Mouse (Mus musculus) hindbrain, embryonic 14.5 days (tissue): ENCODE measurements around the gene Alpk1. TPM values are rescaled to one million over a fixed set of nuclear protein-coding genes. Genes with fewer than 3 reads are reported as not detected.
"Not testable (repeated sequence)": the region's sequence is repeated elsewhere in the genome, so short reads cannot be mapped to it uniquely, and the experiment has no call there.

Experiments used
- ATAC-seq: fragments of 200-750 bp; cut with Nextera tagmentation; 2 replicates; pipeline ENCODE4 v1.8.0; 2017; ENCODE audit warnings: moderate number of reproducible peaks, mild to moderate bottlenecking, moderate TSS enrichment, moderate library complexity; ENCODE audit not compliant: low FRiP score
- DNase-seq: peaks from one replicate; pipeline ENCODE4 v3.0.0-alpha.2; 2015; ENCODE audit warnings: low spot score
- H3K27ac ChIP-seq: fragments of 300-500 bp; sonication (generic); 2 replicates; pipeline ENCODE4 v1.5.1; 2014; ENCODE audit warnings: mild to moderate bottlenecking, moderate library complexity
- H3K27me3 ChIP-seq: fragments of 300-500 bp; sonication (generic); 2 replicates; pipeline ENCODE4 v1.6.1; 2014; ENCODE audit warnings: mild to moderate bottlenecking, low read length, mixed read lengths; ENCODE audit not compliant: control insufficient read depth, insufficient read depth
- H3K36me3 ChIP-seq: fragments of 300-500 bp; sonication (generic); replicated peaks from 2 replicates; pipeline ENCODE4 v1.6.1; 2014; ENCODE audit not compliant: control insufficient read depth, insufficient read depth
- H3K4me1 ChIP-seq: fragments of 300-500 bp; sonication (generic); replicated peaks from 2 replicates; pipeline ENCODE4 v1.6.1; 2014; ENCODE audit warnings: antibody characterized with exemption, low read length, mixed read lengths; ENCODE audit not compliant: control insufficient read depth, insufficient read depth
- H3K4me2 ChIP-seq: fragments of 300-500 bp; sonication (generic); replicated peaks from 2 replicates; pipeline ENCODE4 v1.6.1; 2014; ENCODE audit warnings: mild to moderate bottlenecking, moderate library complexity
- H3K4me3 ChIP-seq: fragments of 300-500 bp; sonication (generic); replicated peaks from 2 replicates; pipeline ENCODE4 v1.5.1; 2014; ENCODE audit warnings: mild to moderate bottlenecking, low read length
- H3K9ac ChIP-seq: fragments of 300-500 bp; sonication (generic); 2 replicates; pipeline ENCODE4 v1.6.1; 2014
- H3K9me3 ChIP-seq: fragments of 300-500 bp; sonication (generic); 2 replicates; pipeline ENCODE4 v1.6.1; 2016; ENCODE audit warnings: low read length; ENCODE audit not compliant: control insufficient read depth
- WGBS: fragments of 180-500 bp; shearing (Covaris S2); extraction: QIAGEN DNeasy Blood & Tissue Kit; methylation state at CpG from one replicate; pipeline ENCODE4 v1.1.7; 2014; 5-methylcytosine and 5-hydroxymethylcytosine counted together
- polyA plus RNA-seq: library from polyadenylated mRNA; unstranded; fragments of >200 nt; fragmentation: Nextera tagmentation; extraction: Ambion mirVana; gene quantifications from 2 replicates; pipeline ENCODE4 v1.2.1, GENCODE M21; 2014

Gene Alpk1
- polyA plus RNA-seq, 1 experiment from 2014 or later, result 0.91 TPM

DNA sequence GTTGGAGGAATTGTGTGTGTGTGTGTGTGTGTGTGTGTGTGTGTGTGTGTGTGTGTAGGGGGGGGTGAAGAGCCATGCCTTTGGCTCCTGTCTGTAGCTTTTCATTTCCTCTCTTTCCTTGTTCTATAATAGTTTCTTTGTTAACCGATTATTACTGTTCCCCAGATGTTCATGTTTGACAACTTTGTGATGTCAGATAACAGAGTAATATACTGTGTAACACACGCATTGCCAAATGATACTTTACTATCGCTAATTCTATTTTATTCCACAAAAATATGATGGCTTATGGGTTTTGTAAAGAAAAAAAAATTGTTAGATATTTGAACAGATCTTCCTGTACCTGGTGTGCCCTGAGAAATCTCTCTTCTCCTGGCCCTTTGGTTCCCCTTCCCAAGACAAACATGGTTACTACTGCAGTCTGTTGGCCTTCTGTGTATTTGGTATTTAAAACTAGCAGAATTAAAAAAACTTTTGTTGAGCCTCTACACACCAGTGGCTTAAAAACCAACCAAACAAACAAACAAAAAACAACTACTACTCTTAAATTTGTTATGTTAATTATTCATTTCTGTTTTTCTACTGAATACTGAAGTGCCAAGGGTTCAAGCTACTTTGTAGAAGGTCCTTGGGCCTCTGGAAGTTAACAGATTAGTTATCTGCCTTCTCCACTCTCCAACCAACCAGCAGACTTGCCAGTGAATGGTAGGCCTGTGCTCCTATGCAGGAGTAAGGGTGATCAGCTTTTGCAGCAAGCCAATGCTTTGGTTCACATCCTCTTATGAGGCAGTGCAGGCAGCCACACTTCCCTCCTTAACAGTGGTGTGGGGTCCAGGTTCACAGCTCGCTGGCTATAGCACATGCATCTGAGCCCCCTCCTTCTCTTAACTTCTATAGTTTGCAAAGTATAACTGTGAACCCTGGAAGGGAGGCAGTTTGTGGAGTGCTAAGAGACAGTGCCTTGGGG lies 11.6 kb upstream of the Alpk1 start:
- H3K4me2 ChIP-seq, result no peak overlapping the region

DNA sequence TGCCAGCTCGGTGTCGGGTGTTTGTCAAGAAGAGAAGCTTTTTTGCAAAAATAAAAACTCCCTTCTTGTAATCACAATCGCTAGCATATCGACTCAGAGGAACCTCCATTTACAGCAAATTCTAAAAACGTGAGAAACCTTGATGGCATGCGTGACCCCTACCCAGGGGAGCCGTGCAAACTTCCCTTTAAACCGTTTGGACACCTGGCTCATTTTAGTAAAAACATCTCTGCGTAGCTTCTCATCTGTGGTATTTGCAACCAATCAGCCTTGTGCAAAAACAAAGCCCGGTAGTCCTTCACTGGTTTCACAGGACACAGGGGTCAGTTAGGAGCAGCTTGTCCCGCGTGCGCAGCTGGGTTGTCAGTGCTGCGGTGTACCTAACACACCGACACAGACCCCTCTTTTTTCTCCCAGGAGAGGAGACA lies 10.7 kb upstream of the Alpk1 start:
- H3K27ac ChIP-seq, result no peak overlapping the region
- ATAC-seq, result no peak
- peak overlapping the region; percentile 97 for H3K4me2 ChIP-seq
- H3K36me3 ChIP-seq, result no peaks in the 10 kb centered on the region
- peaks cover 42% of the 10 kb centered on the region for H3K27me3 ChIP-seq
- peak overlapping the region; percentile 51 for H3K4me3 ChIP-seq
- peak overlapping the region; percentile 59 for H3K9ac ChIP-seq
- no peak for DNase-seq
- WGBS, result under 1% methylated on average over 15 of the region's 15 CpGs
- peaks cover 8% of the 10 kb centered on the region for H3K4me1 ChIP-seq
- no peaks in the 10 kb centered on the region for H3K9me3 ChIP-seq

More for the DNA sequence above, 11.6 kb upstream of the Alpk1 start:
- no peaks in the 10 kb centered on the region for H3K36me3 ChIP-seq
- H3K27ac ChIP-seq, result no peak overlapping the region
- no peaks in the 10 kb centered on the region for H3K9me3 ChIP-seq
- ATAC-seq, result no peak
- WGBS, result 63% methylated on average over 4 of the region's 4 CpGs
- DNase-seq, result no peak
- peaks cover 39% of the 10 kb centered on the region for H3K27me3 ChIP-seq
- H3K9ac ChIP-seq, result no peak overlapping the region
- H3K4me3 ChIP-seq, result no peak overlapping the region
- H3K4me1 ChIP-seq, result peaks cover 8% of the 10 kb centered on the region

DNA sequence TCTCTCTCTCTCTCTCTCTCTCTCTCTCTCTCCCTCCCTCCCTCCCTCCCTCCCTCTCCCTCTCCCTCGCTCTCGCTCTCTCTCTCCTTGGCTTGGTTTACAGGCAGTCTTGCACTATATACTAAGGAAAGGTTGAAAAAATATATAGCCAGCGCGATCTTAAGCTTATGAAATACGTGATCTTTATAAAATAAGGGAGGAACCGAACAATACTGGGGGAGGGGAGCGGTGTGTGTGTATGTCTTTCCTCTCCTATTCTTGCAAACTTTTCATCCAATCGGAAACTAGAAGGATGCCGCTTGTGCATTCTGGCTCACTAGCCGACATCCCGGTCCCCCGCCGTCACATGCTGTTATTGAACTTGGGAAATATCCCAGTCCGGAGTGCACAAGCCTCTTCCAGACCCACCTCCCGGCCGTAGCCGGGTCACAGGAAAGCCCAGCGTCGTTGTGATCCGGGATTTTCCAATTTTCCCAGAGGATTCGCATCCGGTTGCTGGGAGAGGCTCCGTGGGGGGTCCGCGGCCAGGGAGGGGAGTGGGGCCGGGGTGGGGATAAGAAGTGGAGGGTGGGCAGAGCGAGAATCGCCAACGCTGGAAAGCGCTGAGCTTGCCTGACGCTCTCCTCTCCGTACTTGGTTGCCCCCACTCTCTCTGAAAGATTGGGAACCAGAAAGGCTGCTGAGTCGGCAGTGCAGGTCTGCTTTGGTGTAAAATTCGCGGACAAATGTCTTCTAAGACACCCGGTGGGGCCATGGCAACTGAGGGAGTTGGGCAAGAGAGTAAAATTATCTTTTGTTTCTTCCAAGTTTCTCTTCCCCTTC lies 10.1 kb upstream of the Alpk1 start:
- Histone ChIP-seq H3K36me3 (no peaks in the 10 kb centered on the region), H3K9ac (peak overlapping the region; percentile 59), H3K4me2 (peak overlapping the region; percentile 97), H3K9me3 (no peaks in the 10 kb centered on the region), H3K4me3 (peak overlapping the region; percentile 51), H3K27ac (no peak overlapping the region), H3K4me1 (peaks cover 8% of the 10 kb centered on the region), H3K27me3 (peaks cover 42% of the 10 kb centered on the region)
- 2% methylated on average over 36 of the region's 36 CpGs for whole genome bisulfite sequencing
- DNase-seq (peak; percentile 46), ATAC-seq (peak; percentile 66)

DNA sequence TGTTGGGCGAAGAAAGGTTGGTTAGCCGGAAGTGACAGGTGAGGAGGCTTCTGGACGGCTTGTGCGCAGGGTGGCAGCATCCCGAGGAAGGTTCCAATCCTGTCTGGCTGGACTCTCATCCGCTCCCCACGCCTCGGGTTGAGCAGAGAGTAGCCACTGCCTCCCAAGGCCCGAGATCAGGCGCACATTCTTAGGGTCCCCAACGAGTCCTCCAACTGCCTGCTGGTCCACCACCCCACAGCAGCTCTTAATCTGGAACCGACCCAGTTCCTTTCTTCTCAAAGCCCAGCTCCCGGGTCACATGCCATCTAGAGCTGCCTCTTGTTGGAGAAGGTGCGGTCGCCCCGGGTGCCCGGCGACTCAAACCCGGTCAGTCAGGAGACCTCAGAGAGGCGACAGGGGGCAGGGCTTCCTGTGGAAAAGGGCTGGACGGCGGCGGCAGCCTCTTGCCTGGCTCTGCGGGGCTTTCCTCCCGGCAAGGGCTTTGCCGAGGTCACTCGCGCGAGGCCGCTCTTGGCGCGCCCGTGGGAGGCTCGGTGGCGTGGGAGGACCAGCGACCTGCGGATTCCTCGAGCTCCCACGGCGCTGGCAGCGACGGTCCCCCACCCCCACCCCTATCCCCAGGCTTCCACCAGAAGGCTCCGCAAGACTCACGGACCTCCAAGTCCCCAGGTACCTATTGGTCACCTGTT lies 9.3 kb upstream of the Alpk1 start, which contains the start of gene Tifa:
Gene Tifa (plus strand): TSS at position 306 of the 692 bp plus-strand sequence.
- Histone ChIP-seq H3K9ac (peak within 1 kb of the TSS; percentile 59), H3K4me3 (peak within 1 kb of the TSS; percentile 51), H3K4me2 (peak within 1 kb of the TSS; percentile 97), H3K4me1 (peaks cover 8% of the 10 kb centered on the region), H3K9me3 (no peaks in the 10 kb centered on the region), H3K27me3 (peaks cover 42% of the 10 kb centered on the region), H3K27ac (no peak within 1 kb of the TSS; the same call in 1 of the 2 replicates), H3K36me3 (no peaks in the 10 kb centered on the region)
- peak; percentile 56 for ATAC-seq
- DNase-seq, result no peak
- 2% methylated on average over 42 of the region's 44 CpGs for WGBS

DNA sequence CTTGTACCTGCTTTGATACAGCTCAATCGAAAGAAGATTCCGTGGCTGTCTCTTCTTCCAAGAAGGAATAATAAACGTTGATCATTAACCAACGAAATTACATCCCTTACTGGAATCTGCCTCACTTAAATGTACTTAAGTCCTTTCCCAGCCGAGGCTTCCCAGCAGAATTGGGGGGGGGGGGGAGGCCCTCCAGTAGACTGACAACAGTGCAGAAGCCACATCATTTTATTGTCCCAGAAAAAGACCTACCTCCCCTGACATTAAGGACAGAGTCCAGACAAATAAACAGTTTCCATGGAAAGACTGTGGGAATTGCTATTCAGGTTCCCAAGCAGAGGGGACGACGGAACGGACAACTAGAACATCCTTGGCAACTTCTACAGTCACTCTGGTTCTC lies 8.6 kb upstream of the Alpk1 start:
- peak overlapping the region; percentile 51 for H3K4me3 ChIP-seq
- peaks cover 8% of the 10 kb centered on the region for H3K4me1 ChIP-seq
- no peak overlapping the region for H3K9ac ChIP-seq
- DNase-seq, result no peak
- no peak overlapping the region for H3K27ac ChIP-seq
- H3K36me3 ChIP-seq, result no peaks in the 10 kb centered on the region
- no peak for ATAC-seq
- H3K9me3 ChIP-seq, result no peaks in the 10 kb centered on the region
- WGBS, result 19% methylated on average over 8 of the region's 8 CpGs
- peak overlapping the region; percentile 97 for H3K4me2 ChIP-seq
- peaks cover 42% of the 10 kb centered on the region for H3K27me3 ChIP-seq

DNA sequence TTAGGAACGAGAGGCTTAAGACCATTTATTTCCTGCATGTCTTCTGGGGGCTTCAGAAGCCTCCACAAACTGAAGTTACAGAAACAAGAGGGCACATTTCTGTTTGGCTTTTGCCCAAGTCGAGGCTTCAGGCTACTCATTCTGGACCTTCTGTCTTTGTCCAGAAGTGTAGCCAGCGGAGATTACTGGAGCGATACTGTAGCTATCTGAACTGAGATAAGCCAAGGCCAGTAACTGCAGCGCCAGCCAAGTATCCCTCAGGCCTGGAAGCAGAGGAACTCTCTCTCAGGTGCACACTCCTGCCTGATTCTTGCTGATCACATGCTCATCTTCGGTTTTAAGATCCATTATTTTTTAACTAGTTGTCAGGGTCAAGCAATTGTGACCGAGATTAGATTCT lies 7.7 kb upstream of the Alpk1 start:
- no peak overlapping the region for H3K4me2 ChIP-seq
- ATAC-seq (no peak), DNase-seq (no peak)
- H3K36me3 ChIP-seq, result no peaks in the 10 kb centered on the region
- WGBS, result 44% methylated on average over 7 of the region's 7 CpGs
- H3K4me1 ChIP-seq, result peaks cover 8% of the 10 kb centered on the region
- H3K27ac ChIP-seq, result no peak overlapping the region
- H3K9ac ChIP-seq, result no peak overlapping the region
- no peak overlapping the region for H3K4me3 ChIP-seq
- no peaks in the 10 kb centered on the region for H3K9me3 ChIP-seq
- peaks cover 42% of the 10 kb centered on the region for H3K27me3 ChIP-seq

DNA sequence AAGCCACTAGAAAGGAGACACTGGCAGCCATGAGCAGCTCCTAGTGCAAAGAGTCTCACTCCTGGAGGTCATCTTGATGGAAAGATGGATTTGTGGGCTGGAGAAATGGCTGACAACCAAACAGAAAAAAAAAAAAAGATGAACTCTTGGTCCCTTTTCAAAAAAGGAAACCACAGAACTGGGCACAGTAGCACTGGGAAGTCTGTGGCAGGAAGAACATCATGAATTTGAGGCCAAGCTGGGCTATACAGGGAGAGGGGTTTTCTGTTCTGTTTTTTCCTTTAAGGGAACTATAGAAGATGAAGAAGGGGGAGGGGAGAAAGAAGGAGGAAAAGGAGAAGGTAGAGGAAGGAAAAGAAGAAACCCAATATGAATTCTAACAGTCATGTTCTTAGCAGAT lies 6.7 kb upstream of the Alpk1 start:
- Histone ChIP-seq H3K4me1 (peaks cover 8% of the 10 kb centered on the region), H3K4me3 (no peak overlapping the region), H3K9me3 (no peaks in the 10 kb centered on the region), H3K36me3 (no peaks in the 10 kb centered on the region), H3K9ac (no peak overlapping the region), H3K27ac (no peak overlapping the region), H3K4me2 (no peak overlapping the region), H3K27me3 (peaks cover 38% of the 10 kb centered on the region)
- ATAC-seq, result no peak
- DNase-seq, result no peak

DNA sequence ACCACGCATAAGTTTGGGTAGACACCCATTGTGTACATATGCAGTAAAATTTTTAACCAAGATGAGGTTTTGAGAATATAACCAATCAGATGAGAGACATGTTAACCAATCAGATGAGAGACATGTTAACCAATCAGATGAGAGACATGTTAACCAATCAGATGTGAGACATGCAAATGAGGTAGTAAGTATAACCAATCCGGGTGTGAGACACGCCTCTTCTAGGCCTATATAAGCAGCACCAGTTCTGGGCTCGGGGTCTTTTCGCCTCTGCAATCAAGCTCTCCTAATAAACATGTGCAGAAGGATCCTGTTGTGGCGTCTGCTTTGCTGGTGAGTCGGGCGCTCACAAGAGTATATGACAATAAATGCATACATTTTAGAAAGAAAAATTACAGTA lies 3.4 kb upstream of the Alpk1 start:
- H3K4me2 ChIP-seq, H3K36me3 ChIP-seq, DNase-seq, H3K9ac ChIP-seq, H3K9me3 ChIP-seq, H3K4me1 ChIP-seq, H3K27ac ChIP-seq, ATAC-seq, H3K4me3 ChIP-seq: not testable (repeated sequence)
- peaks cover 17% of the 10 kb centered on the region for H3K27me3 ChIP-seq
- 93% methylated on average over 8 of the region's 8 CpGs for WGBS

DNA sequence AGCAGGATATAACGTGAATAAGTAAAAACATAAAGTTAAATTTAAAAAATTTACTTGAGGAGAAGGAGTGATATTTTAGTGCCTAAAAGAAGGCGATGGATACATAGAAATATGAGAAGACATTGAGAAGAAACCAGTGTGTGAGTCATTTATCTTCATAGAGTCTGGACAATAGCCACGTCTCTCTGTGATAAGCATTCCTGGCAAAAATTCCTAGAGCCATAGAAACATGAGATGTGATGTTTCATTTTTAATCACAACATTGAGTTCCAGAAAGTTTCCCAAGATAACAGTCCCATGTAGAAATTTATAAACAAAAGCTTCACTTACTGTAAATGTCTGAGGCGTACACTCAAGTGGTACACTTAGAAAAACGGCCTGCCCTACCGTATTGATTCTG lies 2.6 kb upstream of the Alpk1 start:
- no peak overlapping the region for H3K9ac ChIP-seq
- no peak overlapping the region for H3K27ac ChIP-seq
- no peaks in the 10 kb centered on the region for H3K9me3 ChIP-seq
- no peaks in the 10 kb centered on the region for H3K4me1 ChIP-seq
- ATAC-seq, result no peak
- peaks cover 10% of the 10 kb centered on the region for H3K27me3 ChIP-seq
- no peak overlapping the region for H3K4me2 ChIP-seq
- DNase-seq, result no peak
- no peak overlapping the region for H3K4me3 ChIP-seq
- WGBS, result 92% methylated on average over 6 of the region's 6 CpGs
- no peaks in the 10 kb centered on the region for H3K36me3 ChIP-seq
